Mouse (Mus musculus): ENCODE measurements around the gene Rsrc1. TPM values are rescaled to one million over a fixed set of nuclear protein-coding genes. Genes with fewer than 3 reads are reported as not detected.

Gene Rsrc1
- total RNA-seq, 1 experiment, result 13.2 TPM

DNA sequence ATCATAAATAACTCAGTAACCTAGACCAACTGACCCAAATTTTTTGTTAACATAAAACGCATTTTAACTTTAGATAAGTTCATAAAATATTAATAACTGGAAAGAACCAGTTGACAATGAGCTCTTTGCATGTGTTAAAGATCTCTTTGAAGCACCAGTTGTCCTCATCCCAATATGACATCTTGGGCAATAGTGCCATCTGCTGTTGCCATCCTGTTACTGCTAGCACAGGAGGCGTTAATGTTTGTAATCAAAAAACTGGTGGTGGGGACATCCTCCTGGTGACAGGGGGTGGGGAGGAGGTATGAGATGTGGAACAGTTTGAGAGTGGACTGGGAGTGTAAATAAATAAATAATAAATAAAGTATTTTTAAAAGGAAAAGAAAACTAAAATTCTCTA, 363.4 kb downstream of the Rsrc1 start:
- Histone ChIP-seq H3K27ac (ENCODE audit: insufficient read depth, low read depth, low read length, poor library complexity, severe bottlenecking) (no peak overlapping the region), H3K9ac (ENCODE audit: insufficient read depth, low read depth, low read length, poor library complexity, severe bottlenecking) (no peak overlapping the region), H3K36me3 (ENCODE audit: control insufficient read depth, insufficient read depth, low read length, poor library complexity, severe bottlenecking) (no peaks in the 10 kb centered on the region), H3K9me3 (ENCODE audit: control insufficient read depth, insufficient read depth, low read depth, low read length) (no peaks in the 10 kb centered on the region), H3K4me1 (ENCODE audit: control insufficient read depth in 2 of 2, insufficient read depth in 2 of 2, low read length in 2 of 2, poor library complexity in 1 of 2) (no peaks in the 10 kb centered on the region), H3K4me3 (ENCODE audit: insufficient read depth in 1 of 2, low read depth in 1 of 2, low read length in 2 of 2, poor library complexity in 1 of 2, severe bottlenecking in 1 of 2) (no peak overlapping the region)
- DNase-seq (ENCODE audit: low read depth, low spot score), result peak; percentile 42
- TF ChIP-seq MAFK (IDR thresholded peaks at IDR 0.05; ENCODE audit: insufficient read depth, low read depth, low read length) (no peak), CHD2 (IDR thresholded peaks at IDR 0.05; ENCODE audit: low read depth, low read length) (no peak), ZC3H11A (IDR thresholded peaks at IDR 0.05; ENCODE audit: borderline replicate concordance, low read depth, low read length) (peak; percentile 65)
- in situ Hi-C loops (cut with MboI; ENCODE audit: low sequenced_read_pairs in 2 of 2, unreplicated experiment in 2 of 2), result loop anchor here in 1 of 2 experiments (25.0 kb wide), 1 partner anchor 1007 kb away; no protein-coding TSS in a partner anchor

DNA sequence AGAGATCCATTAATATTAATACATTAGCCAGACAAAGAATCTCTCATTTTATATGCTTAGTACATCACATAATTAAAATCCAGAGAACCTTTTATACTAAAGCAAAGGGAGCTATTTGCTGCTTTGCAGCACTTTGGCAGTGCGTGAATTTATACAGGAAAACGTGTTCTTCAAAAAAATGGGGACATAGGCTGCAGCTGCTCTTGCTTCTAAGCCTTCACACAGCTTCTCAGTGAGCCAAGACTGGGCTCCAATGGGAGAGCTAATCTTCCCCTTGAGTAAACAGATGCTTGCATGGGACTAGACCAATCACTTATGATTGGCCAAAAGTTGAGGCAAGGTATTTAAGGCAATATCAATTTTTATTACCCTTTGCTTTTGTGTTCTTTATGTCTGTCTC, 365.5 kb downstream of the Rsrc1 start:
- Histone ChIP-seq H3K4me1 (ENCODE audit: control insufficient read depth in 2 of 2, insufficient read depth in 2 of 2, low read length in 2 of 2, poor library complexity in 1 of 2) (no peaks in the 10 kb centered on the region), H3K4me3 (ENCODE audit: insufficient read depth in 1 of 2, low read depth in 1 of 2, low read length in 2 of 2, poor library complexity in 1 of 2, severe bottlenecking in 1 of 2) (no peak overlapping the region), H3K36me3 (ENCODE audit: control insufficient read depth, insufficient read depth, low read length, poor library complexity, severe bottlenecking) (no peaks in the 10 kb centered on the region), H3K9ac (ENCODE audit: insufficient read depth, low read depth, low read length, poor library complexity, severe bottlenecking) (no peak overlapping the region), H3K9me3 (ENCODE audit: control insufficient read depth, insufficient read depth, low read depth, low read length) (no peaks in the 10 kb centered on the region), H3K27ac (ENCODE audit: insufficient read depth, low read depth, low read length, poor library complexity, severe bottlenecking) (no peak overlapping the region)
- in situ Hi-C loops (cut with MboI; ENCODE audit: low sequenced_read_pairs in 2 of 2, unreplicated experiment in 2 of 2), result loop anchor here in 1 of 2 experiments (25.0 kb wide), 1 partner anchor 1009 kb away; no protein-coding TSS in a partner anchor
- no peak for DNase-seq (ENCODE audit: low read depth, low spot score)
- TF ChIP-seq ZC3H11A (IDR thresholded peaks at IDR 0.05; ENCODE audit: borderline replicate concordance, low read depth, low read length) (no peak), CHD2 (IDR thresholded peaks at IDR 0.05; ENCODE audit: low read depth, low read length) (no peak), HCFC1 (IDR thresholded peaks at IDR 0.05; ENCODE audit: borderline replicate concordance, insufficient read depth, low read length) (no peak), MAFK (IDR thresholded peaks at IDR 0.05; ENCODE audit: insufficient read depth, low read depth, low read length) (no peak), ZNF384 (IDR thresholded peaks at IDR 0.05; ENCODE audit: low read depth, low read length) (no peak)

DNA sequence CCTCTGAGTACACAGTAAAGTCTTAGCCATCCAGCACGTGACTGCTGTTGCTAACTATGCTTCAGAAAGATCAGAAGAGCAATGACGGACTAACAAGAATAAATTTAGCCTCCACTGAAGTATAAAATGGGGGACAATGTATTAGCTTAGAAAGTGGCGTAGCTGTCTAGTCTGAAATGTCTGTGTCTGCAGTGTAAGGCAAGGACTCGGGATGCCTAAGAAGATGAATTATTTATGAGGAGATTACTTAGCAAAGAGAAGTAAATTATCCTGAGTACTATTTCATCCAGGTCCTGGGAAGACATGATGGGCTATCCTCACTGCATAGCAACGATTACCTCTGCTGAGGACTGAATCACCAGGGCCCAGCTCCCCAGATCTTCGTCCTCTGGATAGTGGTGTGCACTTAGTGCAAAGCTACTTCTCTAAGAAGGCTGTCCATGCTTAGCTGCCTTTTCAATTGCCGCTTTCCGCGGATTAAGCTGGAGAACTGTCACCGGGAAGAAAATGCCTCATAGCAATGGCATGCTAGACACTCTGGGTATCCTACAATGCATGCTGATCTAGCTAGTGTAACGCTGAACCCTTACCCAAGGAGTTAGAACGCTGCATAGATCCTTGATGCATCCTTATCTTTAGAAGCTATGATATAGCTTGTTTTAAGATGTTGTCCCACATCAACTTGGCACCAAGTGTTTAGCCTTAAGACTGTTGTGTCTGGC, 370.4 kb downstream of the Rsrc1 start:
- H3K36me3 ChIP-seq (ENCODE audit: control insufficient read depth, insufficient read depth, low read length, poor library complexity, severe bottlenecking), result no peaks in the 10 kb centered on the region
- no peak overlapping the region for H3K9ac ChIP-seq (ENCODE audit: insufficient read depth, low read depth, low read length, poor library complexity, severe bottlenecking)
- in situ Hi-C loops (cut with MboI; ENCODE audit: low sequenced_read_pairs in 2 of 2, unreplicated experiment in 2 of 2), result loop anchor here in 1 of 2 experiments (10.0 kb wide), 1 partner anchor 213 kb away; no protein-coding TSS in a partner anchor
- no peak overlapping the region for H3K4me3 ChIP-seq (ENCODE audit: insufficient read depth in 1 of 2, low read depth in 1 of 2, low read length in 2 of 2, poor library complexity in 1 of 2, severe bottlenecking in 1 of 2)
- no peak for DNase-seq (ENCODE audit: low read depth, low spot score)
- no peak overlapping the region for H3K27ac ChIP-seq (ENCODE audit: insufficient read depth, low read depth, low read length, poor library complexity, severe bottlenecking)
- no peak for TF ChIP-seq ZNF384 (IDR thresholded peaks at IDR 0.05; ENCODE audit: low read depth, low read length)
- no peak for TF ChIP-seq MAFK (IDR thresholded peaks at IDR 0.05; ENCODE audit: insufficient read depth, low read depth, low read length)
- TF ChIP-seq ZC3H11A (IDR thresholded peaks at IDR 0.05; ENCODE audit: borderline replicate concordance, low read depth, low read length), result no peak
- TF ChIP-seq HCFC1 (IDR thresholded peaks at IDR 0.05; ENCODE audit: borderline replicate concordance, insufficient read depth, low read length), result no peak
- no peak for TF ChIP-seq CHD2 (IDR thresholded peaks at IDR 0.05; ENCODE audit: low read depth, low read length)
- H3K9me3 ChIP-seq (ENCODE audit: control insufficient read depth, insufficient read depth, low read depth, low read length), result no peaks in the 10 kb centered on the region
- no peaks in the 10 kb centered on the region for H3K4me1 ChIP-seq (ENCODE audit: control insufficient read depth in 2 of 2, insufficient read depth in 2 of 2, low read length in 2 of 2, poor library complexity in 1 of 2)

DNA sequence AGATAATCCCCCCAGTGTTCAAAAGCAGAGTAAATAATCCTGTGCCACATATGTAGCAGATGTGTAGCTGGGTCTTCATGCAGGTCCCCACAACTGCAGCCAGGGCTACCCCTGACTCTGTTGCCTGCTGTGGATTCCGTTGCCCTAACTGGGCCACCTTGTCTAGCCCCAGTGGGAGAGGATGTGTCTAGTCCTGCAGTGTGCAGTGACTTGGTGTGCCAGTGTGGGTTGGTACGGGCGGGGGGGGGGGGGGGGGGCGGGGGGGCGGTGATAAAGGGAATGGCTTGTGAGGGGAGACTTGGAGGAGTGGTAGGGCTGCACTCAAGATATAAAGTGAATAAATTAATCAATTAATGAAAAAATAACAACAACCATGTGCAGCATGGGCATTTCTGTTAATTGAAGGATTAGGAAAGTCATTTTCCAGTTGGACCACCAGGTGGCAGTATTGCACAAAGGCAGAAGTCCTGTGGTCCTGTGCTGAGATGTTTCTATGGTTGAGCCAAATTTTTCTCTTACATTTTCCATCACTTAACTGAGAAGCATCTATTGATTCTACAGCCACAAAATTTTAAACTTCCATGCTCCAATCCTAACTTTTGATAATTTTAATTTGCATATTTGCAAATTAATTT, 371.1 kb downstream of the Rsrc1 start:
- in situ Hi-C loops (cut with MboI; ENCODE audit: low sequenced_read_pairs in 2 of 2, unreplicated experiment in 2 of 2), result loop anchor here in 1 of 2 experiments (10.0 kb wide), 1 partner anchor 213 kb away; no protein-coding TSS in a partner anchor
- Histone ChIP-seq H3K27ac (ENCODE audit: insufficient read depth, low read depth, low read length, poor library complexity, severe bottlenecking) (no peak overlapping the region), H3K4me1 (ENCODE audit: control insufficient read depth in 2 of 2, insufficient read depth in 2 of 2, low read length in 2 of 2, poor library complexity in 1 of 2) (no peaks in the 10 kb centered on the region)

More for the DNA sequence above, 371.1 kb downstream of the Rsrc1 start:
- Histone ChIP-seq H3K9ac (ENCODE audit: insufficient read depth, low read depth, low read length, poor library complexity, severe bottlenecking) (no peak overlapping the region), H3K9me3 (ENCODE audit: control insufficient read depth, insufficient read depth, low read depth, low read length) (no peaks in the 10 kb centered on the region), H3K36me3 (ENCODE audit: control insufficient read depth, insufficient read depth, low read length, poor library complexity, severe bottlenecking) (no peaks in the 10 kb centered on the region), H3K4me3 (ENCODE audit: insufficient read depth in 1 of 2, low read depth in 1 of 2, low read length in 2 of 2, poor library complexity in 1 of 2, severe bottlenecking in 1 of 2) (no peak overlapping the region)
- peak; percentile 33 for DNase-seq (ENCODE audit: low read depth, low spot score)
- TF ChIP-seq ZC3H11A (IDR thresholded peaks at IDR 0.05; ENCODE audit: borderline replicate concordance, low read depth, low read length) (peak; percentile 69), CHD2 (IDR thresholded peaks at IDR 0.05; ENCODE audit: low read depth, low read length) (no peak)

Data from ES-E14 (cell line).